ENCODE assay signal across 1 mouse cellular context in the genomic region with DNA sequence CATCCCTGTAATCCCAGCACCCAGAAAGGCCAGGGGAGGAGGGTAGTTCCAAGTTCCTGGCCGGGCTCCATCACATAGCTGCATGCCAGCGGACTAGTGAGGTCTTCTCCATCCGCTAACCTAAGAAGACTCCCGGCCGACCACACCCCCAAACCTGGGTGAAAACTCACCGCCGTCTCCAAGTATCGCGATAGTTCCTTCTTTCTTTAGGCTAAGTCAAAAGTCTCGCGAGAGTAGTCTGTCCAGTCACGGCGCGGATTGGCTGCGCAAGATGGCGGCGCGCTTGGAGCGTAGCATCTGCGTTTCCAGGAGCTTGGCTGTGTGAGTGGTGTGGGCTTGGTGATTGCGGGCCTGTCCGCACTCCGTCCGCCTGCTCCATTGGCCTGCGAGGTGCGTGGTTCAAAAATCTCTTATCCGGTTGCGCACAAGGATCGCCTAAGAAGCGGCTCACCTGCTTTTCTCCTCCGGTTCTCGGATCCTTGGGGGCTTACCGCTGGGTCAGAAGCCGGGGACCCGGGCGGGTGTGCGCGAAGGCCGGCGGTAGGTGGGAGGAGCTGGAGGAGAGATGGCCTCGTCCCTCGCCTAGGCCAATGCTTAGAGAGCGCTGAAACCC.
A peak's percentile ranks its signal among the peaks of the same experiment; 100 is the strongest.
TF ChIP-seq lines count a peak whose summit lies in the region.

A gene (plus strand): TSS at position 236 of the 613 bp plus-strand sequence.

TF ChIP-seq in MEL, 35 proteins besides CTCF, POLR2A, EP300 and RAD21 (continued from another document):
- peak; percentile 0 for TF ChIP-seq MAX (IDR thresholded peaks at IDR 0.05; ENCODE audit: low read length)
- no peak for TF ChIP-seq TAL1 (IDR thresholded peaks at IDR 0.05; ENCODE audit: low read length)
- no peak for TF ChIP-seq JUND (IDR thresholded peaks at IDR 0.05; ENCODE audit: low read depth, low read length)
- TF ChIP-seq MYB (IDR thresholded peaks at IDR 0.05; ENCODE audit: low read depth, low read length), result no peak
- TF ChIP-seq UBTF (IDR thresholded peaks at IDR 0.05; ENCODE audit: borderline replicate concordance, insufficient read depth, low read depth, low read length), result peak; percentile 96; the same call in 1 of the 2 replicates
- no peak for TF ChIP-seq ELF1 (IDR thresholded peaks at IDR 0.05; ENCODE audit: low read depth, low read length)
- no peak for TF ChIP-seq MEF2A (IDR thresholded peaks at IDR 0.05; ENCODE audit: extremely low read depth, insufficient replicate concordance, low read depth, low read length, poor library complexity, severe bottlenecking)
- no peak for TF ChIP-seq BHLHE40 (IDR thresholded peaks at IDR 0.05; ENCODE audit: borderline replicate concordance, low read depth, low read length)
- no peak for TF ChIP-seq ZNF384 (IDR thresholded peaks at IDR 0.05; ENCODE audit: low read depth, low read length)
- peak; percentile 85 for TF ChIP-seq MXI1 (IDR thresholded peaks at IDR 0.05; ENCODE audit: low read depth, low read length)
